Mouse (Mus musculus): Measurements from ENCODE around the gene P2rx5. TPM values are rescaled to one million over a fixed set of nuclear protein-coding genes. Genes with fewer than 3 reads are reported as not detected.
A peak's percentile ranks its signal among the peaks of the same experiment; 100 is the strongest.

Gene P2rx5
- polyA plus RNA-seq, 1 experiment = 0.54 TPM

- Histone ChIP-seq H3K4me3 (ENCODE audit: control insufficient read depth, low read depth, low read length) (no peak overlapping the region), H3K27ac (ENCODE audit: control insufficient read depth, insufficient read depth, low read depth, low read length) (no peak overlapping the region), H3K4me1 (ENCODE audit: control insufficient read depth, insufficient read depth, low read length) (peaks cover 6% of the 10 kb centered on the region), H3K27me3 (ENCODE audit: control insufficient read depth, insufficient read depth, low read length) (no peaks in the 10 kb centered on the region), H3K36me3 (ENCODE audit: control insufficient read depth, insufficient read depth, low read length) (no peaks in the 10 kb centered on the region)
- no peak for TF ChIP-seq POLR2A (IDR thresholded peaks at IDR 0.05; ENCODE audit: control insufficient read depth, low read depth, low read length)
- no peak for TF ChIP-seq CTCF (IDR thresholded peaks at IDR 0.05; ENCODE audit: control insufficient read depth, insufficient read depth, insufficient replicate concordance, low read depth, low read length)
These were observed 15.4 kb downstream of the P2rx5 start for GRCm38 (mm10) chr11:73175612-73176011.

DNA sequence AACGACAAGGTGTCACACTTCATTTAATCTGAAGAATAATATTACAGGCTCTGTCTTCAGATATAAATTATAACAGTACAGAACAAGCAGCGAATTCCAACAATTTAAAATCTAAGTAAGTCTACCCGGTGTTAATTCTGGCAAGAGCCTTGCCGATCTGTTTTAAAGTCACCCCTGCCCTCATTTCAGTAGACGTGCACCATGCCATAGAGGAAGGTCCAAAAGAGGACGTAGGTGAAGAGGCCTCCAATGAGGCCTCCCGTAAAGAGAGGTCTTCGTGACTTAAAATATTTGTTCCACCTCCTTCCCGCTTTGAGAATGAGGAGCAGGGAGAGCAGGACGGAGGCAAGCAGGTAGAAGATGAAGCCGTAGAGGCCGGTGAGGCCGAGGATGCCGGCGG is 16.0 kb downstream of the P2rx5 start:
- Histone ChIP-seq H3K27ac (ENCODE audit: control insufficient read depth, insufficient read depth, low read depth, low read length) (no peak overlapping the region; the same call in 1 of the 2 replicates), H3K36me3 (ENCODE audit: control insufficient read depth, insufficient read depth, low read length) (no peaks in the 10 kb centered on the region), H3K4me1 (ENCODE audit: control insufficient read depth, insufficient read depth, low read length) (peaks cover 6% of the 10 kb centered on the region), H3K4me3 (ENCODE audit: control insufficient read depth, low read depth, low read length) (peak overlapping the region; percentile 95), H3K27me3 (ENCODE audit: control insufficient read depth, insufficient read depth, low read length) (no peaks in the 10 kb centered on the region)
- TF ChIP-seq CTCF (IDR thresholded peaks at IDR 0.05; ENCODE audit: control insufficient read depth, insufficient read depth, insufficient replicate concordance, low read depth, low read length) = no peak
- no peak for TF ChIP-seq POLR2A (IDR thresholded peaks at IDR 0.05; ENCODE audit: control insufficient read depth, low read depth, low read length)

DNA sequence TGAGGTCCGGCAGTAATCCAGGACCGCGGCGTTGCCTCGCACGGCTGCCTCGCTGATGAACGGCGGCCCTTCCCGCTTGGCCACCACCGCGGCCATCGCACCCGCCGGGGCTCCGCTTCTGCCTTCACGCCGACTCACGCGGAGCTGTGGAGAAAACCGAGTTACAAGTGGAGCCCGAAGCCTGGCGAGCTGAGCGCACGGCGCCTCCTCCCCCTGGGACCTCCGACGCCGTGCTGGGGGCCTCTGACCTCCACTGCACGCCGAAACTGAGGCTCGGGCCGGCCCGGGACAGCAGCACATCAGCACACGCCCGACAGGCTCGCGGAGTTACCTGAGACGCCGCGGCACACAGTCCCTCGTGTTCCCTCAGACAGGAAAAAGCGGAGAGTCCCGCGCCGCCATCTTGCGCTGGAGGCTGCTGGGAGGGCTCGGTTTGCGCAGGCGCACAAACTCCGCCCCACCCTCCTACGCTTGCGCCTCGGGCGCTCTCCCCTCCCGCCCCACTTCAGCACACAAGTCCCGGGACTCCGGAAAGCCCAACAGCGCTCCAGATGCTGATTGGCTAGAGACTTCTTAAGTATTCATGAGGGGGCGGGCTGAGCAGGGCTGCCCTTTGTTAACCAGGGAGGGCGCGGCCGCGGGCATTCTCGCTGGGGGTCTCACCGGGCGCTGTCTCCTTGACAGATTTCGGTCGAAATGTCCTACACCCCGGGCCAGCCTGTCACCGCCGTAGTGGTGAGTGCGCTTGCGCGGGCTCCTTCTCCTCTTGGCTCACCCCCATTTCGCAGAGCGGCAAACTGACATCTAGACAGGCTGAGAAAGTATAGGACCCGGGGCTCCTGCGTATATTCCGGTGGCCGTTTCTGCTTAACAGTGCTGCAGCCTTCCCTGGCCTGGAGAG is 16.6 kb downstream of the P2rx5 start, which contains the start of the genes Emc6 and Tax1bp3:
Gene Emc6, minus strand, starts transcription at position 430 of the 901 bp plus-strand sequence.
Gene Tax1bp3, plus strand, starts transcription at position 476 of the 901 bp plus-strand sequence.
- Histone ChIP-seq H3K27me3 (ENCODE audit: control insufficient read depth, insufficient read depth, low read length) (no peaks in the 10 kb centered on the region), H3K36me3 (ENCODE audit: control insufficient read depth, insufficient read depth, low read length) (no peaks in the 10 kb centered on the region), H3K4me1 (ENCODE audit: control insufficient read depth, insufficient read depth, low read length) (peaks cover 6% of the 10 kb centered on the region), H3K27ac (ENCODE audit: control insufficient read depth, insufficient read depth, low read depth, low read length) (peak within 1 kb of the TSS; percentile 76), H3K4me3 (ENCODE audit: control insufficient read depth, low read depth, low read length) (peak within 1 kb of the TSS; percentile 95)
- TF ChIP-seq CTCF (IDR thresholded peaks at IDR 0.05; ENCODE audit: control insufficient read depth, insufficient read depth, insufficient replicate concordance, low read depth, low read length) (no peak), POLR2A (IDR thresholded peaks at IDR 0.05; ENCODE audit: control insufficient read depth, low read depth, low read length) (peak; percentile 85)

GRCm38 (mm10) chr11:73177509-73177875 is 17.3 kb downstream of the P2rx5 start:
- H3K4me3 ChIP-seq (ENCODE audit: control insufficient read depth, low read depth, low read length) = peak overlapping the region; percentile 95
- TF ChIP-seq CTCF (IDR thresholded peaks at IDR 0.05; ENCODE audit: control insufficient read depth, insufficient read depth, insufficient replicate concordance, low read depth, low read length) (no peak), POLR2A (IDR thresholded peaks at IDR 0.05; ENCODE audit: control insufficient read depth, low read depth, low read length) (no peak)
- peaks cover 6% of the 10 kb centered on the region for H3K4me1 ChIP-seq (ENCODE audit: control insufficient read depth, insufficient read depth, low read length)
- H3K27ac ChIP-seq (ENCODE audit: control insufficient read depth, insufficient read depth, low read depth, low read length) = peak overlapping the region; percentile 76
- no peaks in the 10 kb centered on the region for H3K36me3 ChIP-seq (ENCODE audit: control insufficient read depth, insufficient read depth, low read length)
- no peaks in the 10 kb centered on the region for H3K27me3 ChIP-seq (ENCODE audit: control insufficient read depth, insufficient read depth, low read length)

DNA sequence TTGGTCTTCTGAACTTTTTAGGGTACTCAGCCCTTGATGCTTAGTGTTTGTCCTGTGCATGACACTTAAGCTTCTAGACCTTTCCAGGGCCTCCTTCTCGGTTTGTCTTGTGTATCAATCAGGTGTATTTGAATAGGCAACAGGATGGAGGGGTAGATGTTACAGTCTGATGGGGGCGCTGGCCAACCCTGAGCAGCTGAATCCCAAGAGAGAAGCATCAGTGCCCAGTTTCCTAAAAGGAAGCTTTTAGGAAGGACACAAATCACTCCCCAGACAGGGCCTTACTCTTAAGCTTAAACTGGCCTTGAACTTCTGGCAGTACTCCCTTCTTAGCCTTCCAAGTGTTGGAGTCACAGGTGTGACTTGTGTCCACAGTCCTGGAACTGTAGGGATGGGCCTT is 17.7 kb downstream of the P2rx5 start:
- peak overlapping the region; percentile 95 for H3K4me3 ChIP-seq (ENCODE audit: control insufficient read depth, low read depth, low read length)
- H3K4me1 ChIP-seq (ENCODE audit: control insufficient read depth, insufficient read depth, low read length) = peaks cover 6% of the 10 kb centered on the region
- no peaks in the 10 kb centered on the region for H3K36me3 ChIP-seq (ENCODE audit: control insufficient read depth, insufficient read depth, low read length)
- no peak overlapping the region for H3K27ac ChIP-seq (ENCODE audit: control insufficient read depth, insufficient read depth, low read depth, low read length)
- TF ChIP-seq POLR2A (IDR thresholded peaks at IDR 0.05; ENCODE audit: control insufficient read depth, low read depth, low read length) (no peak), CTCF (IDR thresholded peaks at IDR 0.05; ENCODE audit: control insufficient read depth, insufficient read depth, insufficient replicate concordance, low read depth, low read length) (no peak)
- H3K27me3 ChIP-seq (ENCODE audit: control insufficient read depth, insufficient read depth, low read length) = no peaks in the 10 kb centered on the region

GRCm38 (mm10) chr11:73185872-73186615 is 25.8 kb downstream of the P2rx5 start:
- H3K27me3 ChIP-seq (ENCODE audit: control insufficient read depth, insufficient read depth, low read length) = no peaks in the 10 kb centered on the region
- no peaks in the 10 kb centered on the region for H3K4me1 ChIP-seq (ENCODE audit: control insufficient read depth, insufficient read depth, low read length)
- no peak for TF ChIP-seq CTCF (IDR thresholded peaks at IDR 0.05; ENCODE audit: control insufficient read depth, insufficient read depth, insufficient replicate concordance, low read depth, low read length)
- no peak for TF ChIP-seq POLR2A (IDR thresholded peaks at IDR 0.05; ENCODE audit: control insufficient read depth, low read depth, low read length)
- peaks cover 1% of the 10 kb centered on the region for H3K36me3 ChIP-seq (ENCODE audit: control insufficient read depth, insufficient read depth, low read length)
- H3K4me3 ChIP-seq (ENCODE audit: control insufficient read depth, low read depth, low read length) = no peak overlapping the region
- H3K27ac ChIP-seq (ENCODE audit: control insufficient read depth, insufficient read depth, low read depth, low read length) = no peak overlapping the region

GRCm38 (mm10) chr11:73187231-73187630 is 27.0 kb downstream of the P2rx5 start:
- Histone ChIP-seq H3K36me3 (ENCODE audit: control insufficient read depth, insufficient read depth, low read length) (peaks cover 3% of the 10 kb centered on the region), H3K4me1 (ENCODE audit: control insufficient read depth, insufficient read depth, low read length) (no peaks in the 10 kb centered on the region), H3K27me3 (ENCODE audit: control insufficient read depth, insufficient read depth, low read length) (no peaks in the 10 kb centered on the region), H3K4me3 (ENCODE audit: control insufficient read depth, low read depth, low read length) (no peak overlapping the region), H3K27ac (ENCODE audit: control insufficient read depth, insufficient read depth, low read depth, low read length) (no peak overlapping the region)
- TF ChIP-seq POLR2A (IDR thresholded peaks at IDR 0.05; ENCODE audit: control insufficient read depth, low read depth, low read length) (no peak), CTCF (IDR thresholded peaks at IDR 0.05; ENCODE audit: control insufficient read depth, insufficient read depth, insufficient replicate concordance, low read depth, low read length) (no peak)
